Mouse (Mus musculus) megakaryocyte progenitor cell, adult 5-6 weeks (primary cell): ENCODE measurements around the gene Rnft1. TPM values are rescaled to one million over a fixed set of nuclear protein-coding genes. Genes with fewer than 3 reads are reported as not detected.

Source experiments
- ATAC-seq: replicated peaks from 2 replicates; pipeline ENCODE4 v1.8.0; 2016; ENCODE audit warnings: mild to moderate bottlenecking, moderate TSS enrichment, inconsistent platforms; ENCODE audit not compliant: poor library complexity
- total RNA-seq, 2 experiments: library from RNA; stranded (forward) in 1 of 2; stranded (reverse) in 1 of 2; fragments of 157-497, 149-512 nt in 1 of 2; fragments of 200-1000 nt in 1 of 2; gene quantifications; 2 replicates each; pipeline versions ENCODE4 v1.2.3 to v1.2.4; 2015 to 2017

Rnft1 gene
- 13.6 and 16.9 TPM in 2 replicates for total RNA-seq (2015)
- 14.7 and 17.2 TPM in 2 replicates for total RNA-seq (2017)

DNA sequence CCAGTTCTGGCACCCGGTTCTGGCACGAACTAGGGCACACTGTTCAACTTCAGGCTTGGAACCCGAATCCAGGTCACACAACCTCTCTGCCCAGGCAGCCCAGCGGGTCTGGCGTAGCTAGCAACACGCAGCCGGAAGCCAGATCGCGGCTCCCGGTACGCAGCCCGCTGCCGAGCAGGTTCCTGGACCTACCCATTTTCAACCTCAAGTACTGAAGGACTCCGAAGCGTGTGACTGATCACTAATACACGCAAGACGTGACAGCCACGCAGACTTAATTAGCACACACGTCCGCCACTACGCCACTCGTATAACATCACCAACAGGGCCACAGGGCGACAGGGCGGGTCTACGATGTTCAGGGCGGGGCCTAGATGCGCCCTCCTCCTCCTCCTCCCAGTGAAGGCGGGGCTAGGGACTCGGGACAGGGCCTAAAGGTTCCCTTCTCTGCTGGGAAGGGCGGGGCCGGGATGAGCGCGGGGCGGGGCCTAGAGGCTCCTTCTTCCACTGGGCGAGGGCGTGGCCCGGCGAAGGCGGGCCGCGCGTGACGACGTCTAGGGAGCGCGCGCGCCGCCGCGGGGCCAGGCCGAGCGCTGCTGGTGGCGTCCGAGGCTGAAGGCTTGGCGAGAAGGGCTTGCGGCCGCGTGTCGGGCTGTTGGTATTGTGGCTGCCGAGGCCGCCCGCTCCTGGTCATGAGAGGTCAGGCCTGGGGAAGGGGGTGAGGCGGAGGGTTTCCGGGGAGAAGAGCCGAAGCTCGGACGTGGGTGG is at the start of gene Rnft1:
Gene Rnft1 (plus strand): TSS at position 557 of the 768 bp plus-strand sequence.
- peak; percentile 97 for ATAC-seq

DNA sequence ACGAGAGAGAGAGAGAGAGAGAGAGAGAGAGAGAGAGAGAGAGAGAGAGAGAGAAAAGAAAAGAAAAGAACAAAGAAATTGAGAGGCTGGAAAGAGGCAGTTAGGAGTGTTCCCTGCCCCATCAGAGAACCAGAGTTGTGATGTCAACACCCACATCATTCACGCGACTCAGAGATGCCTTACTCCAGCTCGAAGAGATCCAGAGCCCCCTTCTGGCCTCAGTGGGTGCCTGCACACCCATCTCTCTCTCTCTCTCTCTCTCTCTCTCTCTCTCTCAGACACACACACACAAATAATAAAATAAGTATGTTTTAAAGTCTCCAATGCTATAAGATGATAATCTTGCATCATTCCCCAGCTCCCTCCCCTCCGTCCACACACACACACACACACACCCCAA is 47.6 kb upstream of the Rnft1 start:
- peak; percentile 90 for ATAC-seq

DNA sequence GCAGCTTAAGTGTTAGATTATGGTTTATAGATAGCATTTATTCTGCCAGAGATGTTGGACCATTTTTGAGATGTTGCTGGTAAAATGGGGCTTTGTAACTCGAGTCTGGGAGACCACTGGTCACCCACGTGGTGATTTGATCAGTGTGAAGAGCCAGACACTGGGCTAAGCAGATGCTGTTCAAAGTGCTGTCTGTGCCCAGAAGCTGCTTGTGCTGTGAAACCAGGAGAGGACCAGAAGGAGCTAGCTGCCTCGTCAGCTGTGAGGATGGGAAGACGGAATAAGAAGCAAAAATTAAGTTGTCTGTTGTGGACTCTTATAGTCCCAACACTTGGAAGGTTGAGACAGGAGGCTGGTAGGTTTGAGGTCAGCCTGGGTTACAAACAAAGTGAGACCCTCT is 46.2 kb upstream of the Rnft1 start:
- no peak for ATAC-seq

DNA sequence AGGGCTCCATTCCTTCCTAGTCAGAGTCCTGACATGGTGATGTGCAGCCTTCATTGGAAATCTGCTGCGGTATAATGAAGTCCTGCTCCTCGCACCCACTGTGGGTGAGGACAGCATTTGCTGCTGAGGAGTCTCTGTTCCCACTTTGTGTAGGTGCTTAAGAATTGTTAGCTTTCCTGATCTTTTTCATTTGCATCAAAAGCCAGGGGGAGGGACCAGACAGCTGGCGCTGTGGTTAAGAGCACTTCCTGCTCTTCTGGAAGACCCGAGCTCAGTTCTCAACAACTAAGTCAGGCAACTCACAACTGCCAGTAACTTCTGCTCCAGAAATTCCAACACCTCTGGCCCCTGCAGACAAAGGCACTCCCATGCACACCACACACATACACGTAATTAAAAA is 43.7 kb upstream of the Rnft1 start:
- no peak for ATAC-seq

DNA sequence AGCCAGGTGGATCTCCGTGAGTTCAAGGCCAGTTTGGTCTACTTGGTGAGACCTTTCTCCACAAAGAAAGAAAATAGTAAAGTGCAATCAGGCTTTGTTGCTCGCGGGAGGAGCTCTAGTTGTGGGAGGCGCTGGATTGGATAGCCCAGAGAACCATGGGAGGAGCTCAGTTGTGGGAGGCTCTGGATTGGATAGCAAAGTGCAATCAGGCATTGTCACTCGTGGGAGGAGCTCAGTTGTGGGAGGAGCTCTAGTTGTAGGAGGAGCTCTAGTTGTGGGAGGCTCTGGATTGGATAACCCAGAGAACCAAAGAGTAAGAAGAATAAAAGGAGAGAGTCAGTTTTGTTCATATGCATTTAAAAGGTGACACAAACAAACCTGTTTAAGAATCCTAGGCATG is 30.5 kb upstream of the Rnft1 start:
- ATAC-seq = no peak; the same call in 1 of the 2 replicates

DNA sequence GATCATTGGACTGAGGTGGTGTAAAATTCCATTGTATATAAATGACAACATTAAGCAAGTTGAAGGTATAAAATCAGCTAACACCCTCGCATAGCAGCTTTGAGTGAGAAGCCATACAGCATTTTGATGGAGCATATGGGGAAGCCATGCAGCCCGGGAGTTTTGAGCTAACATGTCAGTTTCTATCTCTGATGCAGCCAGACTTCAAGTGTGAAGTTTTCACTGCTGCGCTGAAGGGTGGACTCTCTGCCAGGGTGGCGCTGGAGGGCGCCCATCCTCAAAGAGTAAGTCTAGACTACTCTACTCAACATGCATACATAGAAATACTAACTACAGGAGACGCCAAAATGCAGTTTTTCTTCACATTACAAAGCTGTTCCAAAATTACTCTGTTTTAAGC is 26.9 kb upstream of the Rnft1 start:
- ATAC-seq = no peak

DNA sequence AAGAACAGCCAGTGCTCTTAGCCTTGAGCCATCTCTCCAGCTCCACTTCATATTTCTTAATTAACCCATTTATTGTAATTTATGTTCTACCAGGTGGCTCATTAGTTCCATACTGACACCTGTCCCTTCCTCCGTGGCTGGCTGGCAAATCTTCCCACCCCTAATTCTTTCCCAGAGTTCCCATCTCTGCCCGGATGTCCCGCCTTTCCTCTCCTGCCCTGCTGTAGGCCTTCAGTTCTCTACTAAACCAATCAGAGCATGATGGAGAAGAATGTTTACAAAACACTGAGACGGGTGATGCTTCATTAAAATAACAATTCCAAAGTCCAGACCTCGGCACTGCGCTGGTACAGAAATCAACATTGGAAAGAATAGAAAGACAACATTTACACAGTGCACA is 25.6 kb upstream of the Rnft1 start:
- ATAC-seq = no peak

DNA sequence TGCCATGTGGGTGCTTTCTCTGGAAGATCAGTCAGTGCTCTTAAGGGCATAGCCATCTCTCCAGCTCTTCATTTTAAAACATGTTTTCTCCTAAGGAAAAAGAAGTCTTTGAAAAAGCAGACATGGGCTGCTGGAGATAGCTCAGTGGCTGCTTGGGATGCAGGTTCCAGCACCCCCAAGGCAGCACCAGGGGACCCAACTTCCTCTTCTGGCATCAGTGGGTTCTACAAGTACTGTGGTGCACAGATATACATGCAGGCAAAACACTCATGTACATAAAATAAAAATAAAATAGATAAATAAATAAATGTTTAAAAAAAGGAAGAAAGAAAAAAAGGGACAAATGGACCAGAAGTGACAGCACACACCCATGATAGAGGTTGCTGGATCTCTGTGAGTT is 21.9 kb upstream of the Rnft1 start:
- ATAC-seq = no peak

DNA sequence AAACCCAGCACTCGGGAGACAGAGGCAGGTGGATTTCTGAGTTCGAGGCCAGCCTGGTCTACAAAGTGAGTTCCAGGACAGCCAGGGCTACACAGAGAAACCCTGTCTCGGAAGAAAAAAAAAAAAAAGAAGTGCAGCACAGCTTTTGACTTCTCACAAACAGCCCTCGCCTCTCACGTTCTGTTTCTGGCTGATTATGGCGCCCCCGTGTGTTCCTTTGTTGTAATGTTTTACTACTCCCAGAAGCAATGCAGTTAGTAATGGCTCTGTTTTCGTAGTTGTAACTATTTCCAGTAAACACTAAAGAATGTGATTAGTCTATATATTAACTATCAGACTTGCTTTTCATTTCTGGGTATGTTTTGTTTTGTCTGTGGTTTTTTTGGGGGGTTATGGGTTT is 20.2 kb upstream of the Rnft1 start:
- peak; percentile 95 for ATAC-seq

DNA sequence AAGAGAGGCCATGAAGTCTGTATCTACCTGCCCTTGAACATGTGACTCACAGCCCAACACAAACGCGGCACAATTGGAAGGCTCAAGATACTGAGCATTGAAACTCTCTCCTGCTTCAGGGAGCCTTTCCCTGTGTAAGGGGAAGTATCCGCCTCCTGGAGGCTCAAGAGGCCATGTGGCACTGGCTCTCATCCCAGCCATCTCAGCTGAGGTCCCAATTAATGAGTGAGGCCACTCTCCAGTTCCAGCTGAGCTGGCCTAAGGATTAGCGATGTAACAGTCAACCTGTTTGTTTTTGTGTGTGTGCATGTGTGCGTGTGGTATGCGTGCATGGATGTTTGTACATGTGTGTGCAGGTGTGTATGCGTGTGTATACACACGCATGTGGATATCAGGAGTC is 16.1 kb upstream of the Rnft1 start:
- no peak for ATAC-seq

DNA sequence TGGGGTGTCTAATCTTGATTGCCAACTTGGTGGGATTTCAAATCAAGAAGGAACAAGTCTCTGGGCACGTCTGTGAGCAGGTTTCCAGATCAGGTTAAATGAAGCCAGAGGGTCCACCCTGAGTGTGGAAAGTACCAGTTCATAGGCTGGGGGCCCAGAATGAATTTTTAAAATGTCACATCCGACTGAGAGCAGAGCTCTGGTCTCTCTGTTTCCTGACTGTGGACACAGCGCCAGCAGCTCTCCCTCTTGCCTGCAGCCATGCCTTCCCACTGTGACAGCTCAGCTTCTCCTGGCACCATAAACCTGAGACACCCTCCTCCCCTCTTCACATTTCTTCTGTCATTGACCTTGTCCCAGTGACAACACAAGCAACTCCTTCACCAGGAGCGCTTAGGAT is 15.5 kb upstream of the Rnft1 start:
- no peak for ATAC-seq

DNA sequence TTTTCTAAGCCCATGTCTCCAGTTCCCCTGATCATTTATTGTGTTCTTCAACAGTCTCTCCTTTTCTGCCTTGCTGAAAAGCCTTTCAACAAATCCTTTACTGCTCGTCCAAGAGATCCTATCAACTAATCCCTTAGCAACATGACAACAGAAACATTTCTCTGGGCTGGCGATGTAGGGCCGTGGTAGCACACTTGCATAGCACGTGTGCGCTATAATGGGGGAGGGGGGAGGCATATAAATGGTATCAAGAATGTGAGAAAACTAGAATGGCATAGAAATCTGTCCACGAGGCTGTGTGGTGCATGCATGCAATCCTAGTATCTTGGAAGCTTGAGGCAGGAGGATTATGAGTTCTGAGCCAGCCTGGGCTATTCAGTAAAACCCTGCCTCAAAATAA is 12.7 kb upstream of the Rnft1 start:
- ATAC-seq = no peak

DNA sequence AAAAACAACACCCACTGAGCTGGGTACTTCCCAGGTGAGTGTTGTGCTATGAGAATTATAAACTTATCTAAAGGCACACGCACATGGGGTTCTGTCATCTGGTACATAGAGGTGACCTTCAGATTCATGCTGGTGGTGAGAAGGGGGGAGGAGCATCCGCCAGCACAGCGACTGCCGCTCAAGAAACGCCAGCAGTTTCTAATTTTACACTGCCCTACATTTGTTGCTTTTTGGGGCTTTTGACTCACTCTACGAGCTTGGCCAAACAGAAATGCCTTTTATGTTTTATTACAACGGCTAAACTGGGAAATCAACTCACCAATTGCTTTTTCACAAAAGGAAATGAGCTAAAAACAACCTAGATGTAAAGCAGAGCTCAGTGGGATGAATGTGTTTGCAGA is 11.7 kb upstream of the Rnft1 start:
- ATAC-seq = peak; percentile 29; the same call in 1 of the 2 replicates

DNA sequence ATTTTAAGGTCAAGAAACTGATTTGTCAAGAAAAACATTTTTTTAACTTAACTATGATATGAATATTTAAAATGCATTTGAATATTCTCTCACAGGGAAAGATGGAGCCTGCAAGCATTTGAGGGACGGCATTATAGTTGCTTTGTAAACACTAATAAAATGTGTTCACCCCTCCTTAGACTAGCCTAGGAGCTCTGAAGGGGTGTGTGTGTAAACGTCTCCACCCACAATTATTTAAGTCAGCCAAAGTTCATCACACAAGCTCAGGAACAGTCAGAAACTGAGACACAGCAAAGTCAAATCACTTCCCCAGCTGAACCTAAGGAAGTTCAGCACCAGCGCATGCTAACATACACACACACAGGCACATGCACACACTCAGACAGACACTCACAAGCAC is 10.9 kb upstream of the Rnft1 start:
- no peak for ATAC-seq

DNA sequence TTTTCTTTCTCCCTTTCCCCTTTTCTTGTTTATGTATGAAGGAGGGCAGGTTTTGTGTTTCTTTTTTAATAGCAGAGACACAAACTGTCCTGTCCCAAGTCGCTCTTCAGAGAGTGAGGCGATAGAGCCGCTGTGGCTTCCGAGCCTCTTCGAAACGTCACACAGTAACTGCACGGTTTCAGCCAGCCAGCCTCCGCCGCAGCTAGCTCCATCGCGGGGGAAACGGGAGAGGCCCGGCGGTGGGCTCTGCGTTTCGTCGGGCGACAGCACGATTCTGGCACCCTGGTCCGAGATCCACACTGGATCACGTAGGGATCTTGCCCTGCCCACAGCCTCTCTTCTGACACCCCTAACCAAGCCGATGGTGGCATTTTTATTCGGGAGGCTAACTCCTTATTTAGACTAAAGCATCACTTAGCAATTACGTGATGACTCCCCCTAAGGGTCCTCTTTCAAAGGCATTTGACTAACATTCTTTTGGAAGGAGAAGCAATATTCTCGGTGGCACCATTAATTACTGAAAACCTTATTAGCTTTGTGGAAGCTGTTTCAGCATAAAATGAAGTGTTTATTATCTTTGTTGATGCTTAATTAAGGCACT is 553 bp downstream of the Rnft1 start:
- ATAC-seq = peak; percentile 43

DNA sequence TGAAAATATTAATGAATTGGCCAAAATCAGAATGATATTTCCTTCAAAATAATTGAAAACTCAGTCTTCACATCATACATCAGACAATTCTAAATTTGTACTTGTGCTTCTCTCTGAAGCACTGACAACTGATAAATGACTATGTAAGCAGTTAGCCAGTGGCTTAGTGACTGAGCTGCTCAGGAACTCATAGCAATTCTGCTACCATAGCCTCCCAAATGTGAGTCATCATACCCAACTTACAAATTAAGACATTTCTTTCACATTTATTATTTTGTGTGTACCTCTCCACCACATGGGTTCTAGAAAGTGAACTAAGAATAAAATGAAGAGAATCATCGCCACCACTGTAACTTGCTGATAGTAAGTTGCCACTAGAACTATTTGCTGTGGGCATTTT is 6.3 kb downstream of the Rnft1 start:
- ATAC-seq = no peak

DNA sequence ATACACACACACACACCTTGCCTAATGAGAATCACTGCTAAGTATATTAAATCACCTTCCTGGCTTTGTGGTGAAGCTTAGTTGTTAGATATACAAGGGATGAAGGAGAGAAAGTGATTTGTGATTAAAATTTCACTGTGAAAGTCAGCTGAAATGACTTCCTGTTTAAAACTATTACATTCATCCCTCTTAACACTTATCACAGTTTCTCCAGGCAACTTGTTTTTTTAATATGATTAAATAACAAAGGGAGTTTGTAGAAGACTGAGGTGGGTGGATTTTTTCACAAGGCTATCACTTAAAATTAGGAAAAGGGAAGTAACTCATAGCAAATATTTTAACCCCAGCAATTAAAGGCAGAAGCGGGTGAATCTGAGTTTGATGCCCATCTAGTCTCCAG is 12.9 kb downstream of the Rnft1 start:
- no peak for ATAC-seq

DNA sequence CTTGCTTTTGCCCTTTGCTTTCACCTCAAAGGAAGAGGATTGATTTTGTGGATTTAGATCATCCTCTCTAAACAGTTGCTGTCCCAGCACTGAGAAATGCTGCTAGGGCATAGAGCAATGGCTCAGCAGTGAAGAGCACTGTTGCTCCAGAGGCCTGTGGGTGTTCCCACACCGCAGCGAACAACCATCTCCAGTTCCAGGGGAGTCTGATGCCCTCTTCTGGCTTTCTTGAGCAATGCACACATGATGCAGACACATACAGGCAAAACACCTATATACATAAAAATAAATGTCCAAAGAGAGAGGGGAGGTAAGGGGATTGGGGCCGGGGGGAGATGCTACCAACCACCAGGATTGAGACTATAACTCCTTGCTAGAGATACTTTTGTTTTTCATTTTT is 13.5 kb downstream of the Rnft1 start:
- peak; percentile 63; the same call in 1 of the 2 replicates for ATAC-seq

DNA sequence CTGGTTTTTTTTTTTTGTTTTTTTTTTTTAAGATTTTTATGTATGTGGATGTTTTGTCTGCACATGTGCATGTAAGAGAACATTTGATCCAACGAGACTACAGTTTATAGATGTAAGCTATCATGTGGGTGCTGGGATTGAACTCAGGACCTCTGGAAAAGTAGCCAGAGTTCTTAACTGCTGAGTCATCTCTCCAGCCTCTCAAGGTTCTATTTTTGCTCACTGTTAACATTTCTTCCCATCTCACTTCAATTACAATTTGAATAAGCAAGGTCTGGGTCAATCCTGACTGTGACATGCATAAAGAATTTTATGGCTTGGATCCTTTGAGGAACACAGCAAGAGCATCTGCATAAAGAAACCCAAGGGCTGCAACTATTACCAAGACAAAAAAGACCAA is 16.3 kb downstream of the Rnft1 start:
- no peak for ATAC-seq

DNA sequence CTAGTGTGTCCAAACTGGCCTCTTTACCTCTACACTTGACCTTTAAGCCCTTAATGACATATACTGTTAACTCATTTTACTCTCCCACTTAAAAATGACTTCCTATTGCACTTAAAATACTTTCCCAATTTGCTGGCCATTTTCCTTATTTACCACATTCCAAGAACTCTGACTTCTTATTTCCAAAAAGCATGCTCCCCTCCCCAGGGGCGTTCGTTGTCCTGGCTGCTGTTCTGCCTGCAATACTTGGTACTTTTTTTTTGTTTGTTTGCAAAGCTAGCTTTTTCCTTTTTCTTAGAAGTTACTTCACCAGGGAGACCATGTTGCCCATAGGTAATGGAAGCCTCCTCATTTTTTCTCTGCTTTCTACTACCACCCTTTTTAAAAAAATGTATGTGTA is 18.7 kb downstream of the Rnft1 start:
- no peak for ATAC-seq

DNA sequence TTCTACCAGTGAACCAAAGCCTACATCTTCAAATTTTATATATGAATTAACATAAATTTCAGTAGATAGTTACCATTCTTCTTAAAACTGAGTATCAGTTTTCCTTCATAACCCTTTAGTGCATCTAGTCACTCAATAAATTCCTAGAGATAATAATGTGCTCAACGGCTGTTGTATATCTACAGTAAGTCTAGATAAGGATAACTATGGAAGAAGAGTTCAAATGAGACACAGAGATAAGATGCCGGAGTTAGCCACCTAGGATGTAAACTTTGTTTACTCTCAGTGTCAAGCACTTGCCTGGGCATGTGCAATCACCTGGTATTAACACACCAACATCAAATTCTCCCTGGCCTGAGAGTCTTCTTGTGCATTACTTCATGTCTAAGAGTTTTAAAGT is 22.9 kb downstream of the Rnft1 start:
- no peak for ATAC-seq

DNA sequence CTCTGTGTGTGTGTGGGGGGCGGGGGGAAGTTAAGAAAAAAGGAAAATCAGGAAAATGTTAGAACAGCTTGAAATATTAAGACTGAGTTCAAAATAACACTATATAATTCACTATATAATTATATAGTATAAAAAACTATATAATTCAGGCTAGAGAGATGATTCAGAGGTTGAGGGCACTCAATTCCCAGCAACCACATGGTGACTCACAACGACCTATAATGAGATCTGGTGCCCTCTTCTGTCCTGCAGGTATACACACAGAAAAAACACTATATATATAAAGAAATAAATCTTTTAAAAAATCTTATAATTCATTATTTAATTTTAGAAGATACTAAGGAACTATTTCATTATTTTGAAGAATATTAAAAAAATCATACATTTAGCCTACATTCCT is 23.5 kb downstream of the Rnft1 start:
- no peak for ATAC-seq

DNA sequence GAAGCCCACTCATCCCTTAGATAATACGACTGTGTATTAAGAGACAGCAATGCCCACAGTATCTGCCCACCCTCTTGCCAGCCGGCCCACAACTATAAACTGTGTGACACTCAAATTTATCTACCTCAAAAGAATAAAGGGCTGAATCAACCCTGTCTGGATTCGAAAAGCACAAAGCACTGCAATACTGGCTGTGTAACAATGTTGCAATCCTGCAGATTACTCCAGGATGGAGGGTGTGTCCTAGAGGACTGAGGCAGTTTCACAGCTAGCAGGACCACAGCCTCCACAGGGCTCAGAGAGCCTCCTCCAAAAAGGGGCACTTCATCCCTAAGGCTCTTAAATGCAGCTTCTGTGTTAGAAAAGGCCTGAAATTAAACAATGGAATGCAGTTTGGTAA is 32.2 kb downstream of the Rnft1 start:
- ATAC-seq = no peak
